Mouse (Mus musculus): ENCODE measurements around the gene Zfp974.

Gene Zfp974

GRCm38 (mm10) chr7:27928818-27929695, at the start of gene Zfp974:
Zfp974 (minus strand) TSS chr7:27929460.
- in situ Hi-C loops (cut with MboI, MseI): loop anchor here (5.0 kb wide), 1 partner anchor 67 kb away; no protein-coding TSS in a partner anchor

GRCm38 (mm10) chr7:27949451-27949850, 20.2 kb upstream of the Zfp974 start:
- in situ Hi-C loops (cut with MboI, MseI): loop anchor here in 1 of 2 experiments (10.0 kb wide), 1 partner anchor 1145 kb away; no protein-coding TSS in a partner anchor

DNA sequence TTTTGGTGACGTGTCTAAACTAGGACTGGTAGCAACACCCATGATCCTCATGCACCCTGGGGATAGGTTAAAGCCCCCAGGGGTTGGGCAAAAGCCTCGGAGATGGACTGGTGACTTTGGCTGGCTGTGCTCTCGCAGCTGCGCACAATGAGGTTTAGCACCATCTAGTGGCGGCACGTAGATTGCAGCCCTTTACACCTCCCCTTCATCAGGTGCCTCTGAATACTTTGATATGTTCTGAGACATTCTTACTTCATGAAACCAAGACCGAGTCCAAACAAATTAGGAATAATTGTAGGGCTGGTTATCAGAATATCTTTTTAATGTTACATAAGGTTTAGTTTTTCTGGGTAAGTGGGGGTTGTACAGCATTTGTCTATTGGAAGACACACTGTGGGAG, 12.6 kb upstream of the Zfp974 start:
- in situ Hi-C loops (cut with MboI, MseI): loop anchor here in 1 of 2 experiments (10.0 kb wide), 1 partner anchor 1153 kb away; no protein-coding TSS in a partner anchor

DNA sequence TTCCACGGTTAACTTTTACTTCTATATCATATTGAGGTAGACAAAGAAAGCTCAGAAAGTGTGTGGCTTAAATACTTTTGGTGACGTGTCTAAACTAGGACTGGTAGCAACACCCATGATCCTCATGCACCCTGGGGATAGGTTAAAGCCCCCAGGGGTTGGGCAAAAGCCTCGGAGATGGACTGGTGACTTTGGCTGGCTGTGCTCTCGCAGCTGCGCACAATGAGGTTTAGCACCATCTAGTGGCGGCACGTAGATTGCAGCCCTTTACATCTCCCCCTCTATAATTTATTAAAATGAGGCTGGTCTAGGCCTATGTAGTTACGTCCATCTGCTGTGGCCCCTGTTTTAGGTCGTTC, 4.5 kb upstream of the Zfp974 start:
- in situ Hi-C loops (cut with MboI, MseI): loop anchor here in 1 of 2 experiments (5.0 kb wide), 1 partner anchor 96 kb away; the partner anchor contains the start of gene Zfp59

DNA sequence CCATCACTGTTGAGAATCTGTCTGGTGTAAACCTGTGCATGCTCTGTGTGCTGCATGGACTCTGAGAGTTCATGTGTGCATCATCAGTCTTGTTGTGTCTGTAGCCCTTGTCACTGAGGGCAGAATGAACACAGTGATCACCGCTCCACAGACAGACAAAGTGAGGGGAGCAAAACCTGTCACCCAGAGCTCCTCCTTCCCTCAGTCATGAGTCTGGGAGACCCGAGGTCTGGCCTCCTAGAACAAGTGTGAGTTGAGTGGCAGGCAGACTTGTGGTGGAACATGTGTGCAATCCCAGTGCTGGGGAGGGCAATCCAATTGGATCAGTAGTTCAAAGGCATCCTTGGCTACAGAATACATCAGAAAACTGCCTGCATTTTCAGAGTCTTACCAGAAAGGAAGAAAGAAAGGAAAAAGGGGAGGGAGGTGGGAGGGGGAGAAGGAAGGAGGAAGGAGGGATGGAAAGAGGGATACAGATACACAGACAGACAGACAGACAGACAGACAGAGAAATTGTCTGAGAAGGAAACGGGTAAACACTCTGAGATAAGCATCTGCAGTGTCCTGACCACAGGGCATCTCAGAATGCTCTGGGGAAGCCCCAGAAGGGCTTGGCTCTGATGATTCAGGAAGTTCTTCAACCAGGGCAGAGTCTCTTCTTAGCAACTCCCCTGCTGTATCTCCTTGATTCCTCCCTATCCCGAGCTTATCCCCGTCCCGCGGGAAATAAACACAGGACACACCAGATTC, 4.0 kb upstream of the Zfp974 start:
- in situ Hi-C loops (cut with MboI, MseI): loop anchor here in 1 of 2 experiments (5.0 kb wide), 1 partner anchor 96 kb away; the partner anchor contains the start of gene Zfp59

DNA sequence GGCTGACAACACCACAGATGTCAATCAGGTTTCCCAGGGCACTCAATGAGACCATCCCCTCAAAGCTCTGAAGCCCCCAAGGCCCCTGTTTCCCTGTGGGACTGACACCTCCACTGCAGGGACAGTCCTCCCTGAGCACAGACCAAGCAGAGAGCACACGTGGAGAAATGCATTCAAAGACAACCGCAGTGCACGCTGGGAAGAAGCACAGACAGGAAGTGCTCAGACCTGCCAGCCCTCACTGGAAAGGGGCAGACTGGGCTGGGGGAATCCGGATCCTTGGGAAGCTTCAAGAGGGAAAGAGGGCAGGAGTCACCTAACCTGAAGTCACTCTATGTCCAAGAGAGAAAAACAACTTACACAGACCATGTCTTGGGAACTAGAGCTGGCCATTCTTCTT, 2.2 kb downstream of the Zfp974 start:
- in situ Hi-C loops (cut with MboI, MseI): loop anchor here (5.0 kb wide), 1 partner anchor 65 kb away; no protein-coding TSS in a partner anchor

DNA sequence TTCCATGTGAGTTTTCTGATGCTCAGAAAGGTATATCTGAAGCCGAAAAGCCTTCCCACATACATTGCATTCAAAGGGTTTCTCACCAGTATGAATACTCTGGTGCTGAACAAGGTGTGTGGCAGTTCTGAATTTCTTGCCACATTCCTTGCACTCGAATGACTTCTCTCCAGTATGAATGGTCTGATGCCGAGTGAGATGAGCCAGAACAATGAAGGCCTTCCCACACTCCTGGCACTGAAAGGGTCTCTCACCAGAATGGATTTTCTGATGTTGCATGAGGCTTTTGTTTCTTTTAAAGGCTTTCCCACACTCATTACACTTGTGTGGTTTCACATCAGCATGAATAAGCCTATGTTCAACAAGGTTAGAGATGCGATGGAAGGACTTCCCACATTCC, 18.3 kb downstream of the Zfp974 start:
- in situ Hi-C loops (cut with MboI, MseI): loop anchor here in 1 of 2 experiments (5.0 kb wide), 1 partner anchor 51 kb away; no protein-coding TSS in a partner anchor

GRCm38 (mm10) chr7:27905061-27905848, 24.0 kb downstream of the Zfp974 start:
- in situ Hi-C loops (cut with MboI, MseI): no loop called here

DNA sequence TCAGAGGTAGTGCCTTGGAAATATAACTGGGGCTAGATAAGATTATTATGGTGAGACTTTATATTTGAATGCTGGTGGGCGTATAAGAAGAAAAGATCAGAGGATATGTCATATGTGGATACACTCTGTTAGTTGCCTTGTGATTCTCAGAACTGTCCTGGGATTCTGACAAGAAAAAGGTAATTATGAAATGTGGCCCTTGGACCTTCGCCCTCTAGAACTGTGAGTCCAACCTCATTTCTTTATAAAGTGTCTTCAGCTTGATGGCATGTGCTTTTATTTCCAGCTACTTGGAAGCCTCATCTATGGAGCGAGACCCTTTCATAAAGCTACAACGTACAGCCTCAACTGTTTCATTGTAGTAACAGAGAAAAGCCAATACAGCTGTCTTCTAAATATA, 28.7 kb downstream of the Zfp974 start:
- in situ Hi-C loops (cut with MboI, MseI): no loop called here

- in situ Hi-C loops (cut with MboI, MseI): no loop called here
Measured at GRCm38 (mm10) chr7:27881721-27882120, 47.5 kb downstream of the Zfp974 start.

GRCm38 (mm10) chr7:27862578-27862977, 66.7 kb downstream of the Zfp974 start:
- in situ Hi-C loops (cut with MboI, MseI): loop anchor here (5.0 kb wide), 1 partner anchor 65 kb away; the partner anchor contains the start of gene Zfp974 (in 2 of the 2)

GRCm38 (mm10) chr7:27860396-27861235, 68.6 kb downstream of the Zfp974 start:
- in situ Hi-C loops (cut with MboI, MseI): loop anchor here (5.0 kb wide), 1 partner anchor 67 kb away; the partner anchor contains the start of gene Zfp974 (in 2 of the 2)

DNA sequence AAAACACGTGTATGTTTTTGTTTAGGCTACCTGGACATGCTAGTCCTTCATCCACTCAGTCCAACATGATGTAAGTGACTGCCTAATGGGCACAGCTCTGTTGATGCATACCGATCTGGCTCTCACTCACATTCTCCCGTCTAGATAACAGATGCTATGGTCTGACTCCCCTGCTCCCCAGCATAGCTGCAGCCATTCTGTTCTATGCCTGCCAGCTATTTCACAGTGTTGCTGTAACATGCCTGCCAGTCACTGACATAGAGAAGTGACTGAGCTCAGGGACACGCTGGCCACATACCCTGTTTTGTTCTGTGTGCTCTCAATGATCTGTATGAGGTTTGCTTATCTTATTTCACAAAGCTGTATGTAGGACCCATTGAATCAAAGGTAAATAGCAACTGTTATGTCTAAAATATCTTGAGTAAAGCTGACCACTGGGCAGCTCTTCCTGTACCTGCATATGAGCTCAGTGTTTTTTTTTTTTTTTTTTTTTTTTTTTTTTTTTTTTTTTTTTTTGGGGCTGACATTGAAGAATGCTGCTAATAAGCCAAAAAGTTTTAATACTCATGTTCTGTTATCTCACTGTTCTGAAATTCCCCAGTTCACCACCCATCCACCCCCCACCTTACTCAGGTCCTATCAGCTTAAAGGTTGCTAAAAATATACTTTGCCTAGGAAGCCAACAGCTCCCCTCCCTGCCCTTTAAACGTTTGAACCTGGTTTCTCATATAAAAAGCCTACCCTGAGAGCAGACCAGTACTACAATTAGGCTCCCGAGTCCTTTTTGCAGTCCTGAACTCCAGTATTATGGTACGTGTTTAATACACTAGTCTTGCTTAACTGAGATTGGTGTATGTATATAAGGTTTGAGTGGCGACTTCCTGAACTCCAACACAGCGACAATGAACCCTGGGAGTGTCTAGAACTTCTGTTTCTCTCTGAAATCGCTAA, 69.7 kb downstream of the Zfp974 start:
- in situ Hi-C loops (cut with MboI, MseI): loop anchor here (5.0 kb wide), 1 partner anchor 68 kb away; the partner anchor contains the start of gene Zfp974 (in 2 of the 2)
